Mouse (Mus musculus) cerebellum, adult (tissue): ENCODE results near the gene Glrb.

Source experiments
- ATAC-seq: cut with Nextera tagmentation; 2 replicates; pipeline ENCODE4 v1.9.2; 2017; ENCODE audit warnings: mild to moderate bottlenecking, moderate library complexity, mixed read lengths; ENCODE audit not compliant: insufficient number of reproducible peaks, low FRiP score, low TSS enrichment

Gene Glrb

GRCm38 (mm10) chr3:80913111-80913778 lies at the start of gene Glrb:
Gene Glrb (minus strand): TSS chr3:80913660.
- ATAC-seq = peak; percentile 92

DNA sequence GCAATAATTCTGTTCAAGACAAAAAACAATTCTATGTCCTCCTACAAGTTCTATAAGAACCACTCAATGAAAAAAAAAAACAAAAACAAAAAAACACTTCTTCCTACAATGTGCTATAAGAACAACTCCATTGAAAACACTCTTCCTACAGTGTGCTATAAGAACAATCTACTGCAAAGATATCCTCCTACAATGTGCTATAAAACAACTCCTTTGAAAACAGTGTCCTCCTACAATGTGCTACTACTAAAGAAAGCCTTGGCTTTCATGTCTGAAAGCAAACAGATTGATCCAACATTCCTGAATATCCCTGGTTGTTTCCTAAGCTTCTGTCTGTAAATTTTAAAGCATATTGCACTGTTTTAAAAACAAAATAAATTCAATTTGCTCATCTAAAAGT lies 46.5 kb upstream of the Glrb start:
- no peak for ATAC-seq

- ATAC-seq = peak; percentile 68
These were observed 45.1 kb upstream of the Glrb start for GRCm38 (mm10) chr3:80958591-80958990.

- peak; percentile 54 for ATAC-seq
These were observed 372 bp upstream of the Glrb start for GRCm38 (mm10) chr3:80913779-80914284.

DNA sequence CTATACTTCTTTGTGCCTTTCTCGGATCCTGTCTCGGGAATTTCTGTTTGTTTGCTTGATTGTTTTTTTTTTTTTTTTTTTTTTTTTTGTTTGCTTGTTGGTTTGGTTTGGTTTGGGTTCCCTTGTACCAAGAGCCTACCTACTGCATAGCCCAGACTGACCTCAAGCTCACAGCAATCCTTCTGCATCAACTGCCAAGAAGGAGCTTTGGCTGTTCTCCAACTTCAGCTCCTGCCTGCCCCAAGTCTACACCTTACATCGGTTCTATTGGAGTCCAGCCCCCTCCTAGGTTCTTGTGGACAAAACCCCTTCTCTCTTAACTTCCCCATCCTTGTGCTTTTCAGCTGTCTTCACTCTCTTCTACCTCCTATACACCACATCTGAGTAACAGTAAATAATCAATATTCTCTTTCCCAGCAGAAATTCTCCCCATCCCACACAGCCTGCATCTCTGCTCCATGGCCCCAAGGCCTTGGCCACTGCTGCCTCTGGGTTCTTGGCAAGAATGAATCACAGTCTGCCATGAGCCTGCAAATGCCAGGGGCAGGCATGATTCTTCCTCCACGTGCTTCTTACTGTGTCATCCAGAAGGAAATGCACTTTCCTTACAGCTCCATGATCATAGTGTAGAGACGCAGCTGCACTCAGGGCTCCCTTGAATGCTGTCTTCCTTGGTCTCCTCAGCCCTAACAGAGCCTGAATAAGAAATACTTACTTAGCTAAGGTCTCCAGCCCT lies 18.5 kb downstream of the Glrb start:
- ATAC-seq = peak; percentile 81

DNA sequence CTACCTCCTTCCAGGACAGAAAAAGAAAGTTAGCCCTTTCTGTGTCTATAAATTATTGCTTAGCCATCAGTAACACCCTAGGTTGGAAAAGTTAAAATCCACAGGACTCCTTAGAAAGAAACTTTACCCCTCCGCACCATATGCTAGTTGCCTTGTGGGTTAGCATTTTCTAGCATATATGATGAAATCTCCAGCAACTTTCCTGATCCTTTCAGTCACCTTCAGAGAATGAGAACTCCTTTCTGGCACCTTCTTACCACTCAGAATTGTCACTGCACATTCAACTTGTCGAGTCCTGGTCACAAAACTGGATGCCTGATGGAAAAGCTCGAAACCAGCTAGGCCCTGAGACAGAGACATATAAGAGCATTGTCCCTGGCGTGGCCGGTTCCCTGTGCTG lies 19.1 kb downstream of the Glrb start:
- ATAC-seq = no peak

- ATAC-seq = no peak
These were observed 20.3 kb downstream of the Glrb start for GRCm38 (mm10) chr3:80893055-80893690.

DNA sequence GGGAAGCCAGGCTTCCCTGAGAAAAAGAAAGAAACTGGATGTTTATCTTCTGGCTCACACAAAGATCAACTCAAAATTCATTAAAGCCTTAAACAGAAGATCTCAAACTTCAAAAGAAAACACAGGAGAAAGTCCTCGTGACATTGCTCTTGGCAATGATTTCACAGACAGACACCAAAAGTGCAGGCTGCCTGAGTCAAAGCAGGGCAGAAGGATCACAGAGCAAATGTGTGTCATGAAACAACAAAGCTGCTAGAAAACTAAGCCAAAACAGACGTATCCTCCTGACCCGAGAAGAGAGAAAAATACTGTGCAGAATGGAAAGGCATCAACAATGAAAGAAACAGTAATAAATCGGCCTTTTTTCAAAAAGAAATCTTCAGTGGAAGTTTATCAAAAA lies 22.4 kb downstream of the Glrb start:
- no peak for ATAC-seq

GRCm38 (mm10) chr3:80885174-80885573 lies 28.3 kb downstream of the Glrb start:
- no peak for ATAC-seq

GRCm38 (mm10) chr3:80883601-80884000 lies 29.9 kb downstream of the Glrb start:
- ATAC-seq = no peak

DNA sequence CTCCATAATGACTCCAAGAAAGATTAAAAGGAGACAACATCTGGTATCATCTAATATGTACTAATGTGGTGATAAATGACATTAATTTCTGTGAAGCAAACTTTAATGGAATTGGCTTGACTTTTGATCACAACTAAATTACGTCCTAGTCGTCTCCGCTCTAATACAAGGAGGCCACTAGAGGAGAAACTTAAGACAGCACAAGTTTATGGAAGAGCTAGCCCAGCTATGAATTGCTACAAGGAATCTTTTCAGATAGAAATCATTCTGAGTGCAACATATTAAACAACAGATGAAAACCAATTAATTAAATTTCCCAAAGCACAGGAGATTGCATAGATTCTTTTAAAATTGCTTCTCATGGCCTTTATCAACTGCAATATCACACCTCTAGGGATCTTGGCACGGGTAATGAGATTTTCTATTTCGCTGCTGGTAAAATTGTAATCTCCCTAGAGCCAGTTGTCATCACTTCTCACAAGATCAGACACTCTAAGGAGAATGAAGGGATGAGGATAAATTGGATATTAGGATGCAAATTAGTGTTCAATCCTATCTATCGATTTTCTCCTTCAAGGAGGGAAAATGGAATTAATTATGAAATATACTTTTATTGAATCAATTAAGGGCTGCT lies 32.7 kb downstream of the Glrb start:
- no peak for ATAC-seq

DNA sequence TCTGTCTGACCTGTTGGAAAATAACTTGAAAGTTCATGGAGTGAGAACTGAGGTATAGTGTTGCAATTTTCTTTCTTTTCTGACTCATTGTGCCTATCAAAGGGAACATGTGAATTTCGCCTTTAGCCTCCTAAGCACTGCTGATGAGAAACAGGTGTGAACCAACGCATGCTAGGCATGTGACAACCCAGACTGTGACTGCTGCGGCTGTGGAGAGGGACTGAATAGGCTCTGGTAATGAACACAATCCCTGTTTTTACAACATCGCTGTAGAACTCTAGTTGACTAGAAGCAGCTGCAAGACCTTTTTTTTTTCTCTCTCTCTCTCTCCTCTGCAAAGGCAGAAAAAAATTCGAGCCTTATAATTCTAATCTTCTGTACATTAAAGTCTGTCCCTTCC lies 34.9 kb downstream of the Glrb start:
- no peak for ATAC-seq

DNA sequence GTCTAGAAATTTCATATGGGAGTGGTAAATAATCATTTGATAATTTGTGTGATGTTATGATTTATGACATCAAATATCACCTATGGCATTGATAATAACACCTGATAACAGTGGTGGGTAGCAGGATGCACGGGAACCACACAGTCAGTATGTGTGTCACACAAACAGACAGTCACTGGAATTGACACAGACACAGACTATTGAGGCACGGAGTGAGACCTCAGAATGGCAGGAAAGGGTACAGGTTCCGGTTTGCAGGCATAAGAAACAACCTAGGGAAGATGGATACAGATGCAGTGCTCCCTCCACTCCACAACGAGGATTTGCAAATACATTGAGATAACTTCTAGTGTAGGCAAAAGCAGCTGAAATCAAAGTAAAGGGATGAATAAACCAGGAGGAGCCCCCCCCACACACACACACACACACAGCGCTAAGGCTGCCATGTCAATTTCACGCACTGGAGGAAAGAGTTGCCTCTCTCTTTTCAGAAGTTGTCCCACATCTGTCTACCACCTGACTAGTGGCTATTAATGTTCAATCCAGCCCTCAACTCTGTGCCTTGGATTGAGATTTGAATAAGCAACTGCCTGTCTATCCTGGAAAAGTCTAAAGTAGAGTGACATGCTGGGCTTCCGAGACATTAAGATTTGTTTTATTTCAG lies 38.6 kb downstream of the Glrb start:
- no peak for ATAC-seq

DNA sequence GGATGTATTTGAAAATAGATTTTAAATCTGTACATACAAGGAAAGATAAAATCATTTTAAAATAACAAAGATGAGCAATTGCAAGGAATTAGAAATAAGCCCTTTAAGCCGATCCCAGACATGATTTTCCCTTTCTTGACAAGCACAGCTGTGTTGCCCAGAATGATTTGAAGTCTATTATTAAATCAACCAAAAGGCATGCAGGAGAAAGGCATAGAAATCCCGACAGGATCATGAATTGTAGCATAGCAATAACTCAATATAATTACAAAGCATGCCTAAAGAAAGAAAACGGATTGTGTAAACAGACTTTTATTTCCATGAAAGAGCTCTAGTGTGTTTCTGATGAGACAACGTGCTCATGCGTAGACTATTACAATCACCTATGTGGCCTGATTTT lies 39.4 kb downstream of the Glrb start:
- no peak for ATAC-seq

- ATAC-seq = no peak
These were observed 41.8 kb downstream of the Glrb start for GRCm38 (mm10) chr3:80871472-80872171.

GRCm38 (mm10) chr3:80867328-80867727 lies 46.1 kb downstream of the Glrb start:
- ATAC-seq = no peak

GRCm38 (mm10) chr3:80852912-80853507 lies 60.5 kb downstream of the Glrb start:
- no peak for ATAC-seq

DNA sequence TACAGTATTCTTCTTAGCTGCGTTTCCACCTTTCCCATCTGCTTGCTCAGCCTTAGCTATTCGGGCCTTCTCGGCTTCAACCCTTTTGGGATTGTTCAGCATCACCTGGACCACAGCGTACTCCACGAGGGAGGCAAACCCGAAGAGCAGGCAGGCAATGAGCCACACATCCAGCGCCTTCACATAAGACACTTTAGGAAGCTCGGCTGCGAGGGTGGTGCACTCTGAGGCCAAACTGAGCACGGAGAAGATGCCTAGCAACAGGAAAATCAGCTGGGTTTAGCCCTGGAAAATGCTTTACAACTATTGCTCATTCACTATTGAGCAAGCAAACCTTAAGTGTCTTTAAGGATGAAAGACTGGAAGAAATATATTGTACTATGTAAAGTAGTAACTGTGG lies 62.5 kb downstream of the Glrb start:
- no peak for ATAC-seq

- no peak for ATAC-seq
These were observed 67.8 kb downstream of the Glrb start for GRCm38 (mm10) chr3:80845634-80846033.
